Mouse (Mus musculus) liver, embryonic 14.5 days (tissue): ENCODE results near the gene Scmh1. TPM values are rescaled to one million over a fixed set of nuclear protein-coding genes. Genes with fewer than 3 reads are reported as not detected.

Experiments
- ATAC-seq: fragments of 200-750 bp; cut with Nextera tagmentation; 2 replicates; pipeline ENCODE4 v1.8.0; 2017; ENCODE audit warnings: moderate number of reproducible peaks, mild to moderate bottlenecking, moderate library complexity; ENCODE audit not compliant: insufficient read depth
- DNase-seq, 3 experiments: peaks; one replicate each; pipeline ENCODE4 v3.0.0-alpha.2; 2012 to 2013; ENCODE audit warnings: low read depth in 3 of 3, low spot score in 3 of 3
- H3K27ac ChIP-seq: fragments of 300-500 bp; sonication (generic); 2 replicates; pipeline ENCODE4 v1.5.1; 2014; ENCODE audit warnings: moderate library complexity, mild to moderate bottlenecking, control low read depth, inconsistent platforms
- H3K27me3 ChIP-seq: fragments of 300-500 bp; sonication (generic); 2 replicates; pipeline ENCODE4 v1.6.1; 2014; ENCODE audit warnings: mild to moderate bottlenecking, low read length, moderate library complexity; ENCODE audit not compliant: control insufficient read depth, insufficient read depth
- H3K36me3 ChIP-seq: fragments of 300-500 bp; sonication (generic); replicated peaks from 2 replicates; pipeline ENCODE4 v1.6.1; 2014; ENCODE audit warnings: low read depth; ENCODE audit not compliant: control insufficient read depth, insufficient read depth
- H3K4me1 ChIP-seq, 2 experiments: fragments of 200-500 bp in 1 of 2; fragments of 300-500 bp in 1 of 2; sonication (generic) in 1 of 2; replicated peaks; 2 replicates each; pipeline ENCODE4 v1.6.1; 2012 to 2014; ENCODE audit warnings: antibody characterized with exemption in 1 of 2, inconsistent platforms in 1 of 2, low read length in 1 of 2; ENCODE audit not compliant: control insufficient read depth in 2 of 2, insufficient read depth in 2 of 2
- H3K4me2 ChIP-seq: fragments of 300-500 bp; sonication (generic); 2 replicates; pipeline ENCODE4 v1.6.1; 2014; ENCODE audit warnings: low read depth, mild to moderate bottlenecking, control low read depth, moderate library complexity
- H3K4me3 ChIP-seq, 2 experiments: fragments of 200-500 bp in 1 of 2; fragments of 300-500 bp in 1 of 2; sonication (generic) in 1 of 2; 2 replicates each; pipeline ENCODE4 v1.5.1; 2012 to 2014; ENCODE audit warnings: low read depth in 2 of 2, low read length in 2 of 2, mild to moderate bottlenecking in 2 of 2, control low read depth in 1 of 2, inconsistent platforms in 1 of 2, moderate library complexity in 1 of 2; ENCODE audit not compliant: insufficient read depth in 1 of 2
- H3K9ac ChIP-seq: fragments of 300-500 bp; sonication (generic); replicated peaks from 2 replicates; pipeline ENCODE4 v1.6.1; 2014; ENCODE audit warnings: mild to moderate bottlenecking, control low read depth, moderate library complexity
- H3K9me3 ChIP-seq: fragments of 300-500 bp; sonication (generic); 2 replicates; pipeline ENCODE4 v1.6.1; 2016; ENCODE audit warnings: low read length, mixed read lengths; ENCODE audit not compliant: control insufficient read depth
- CTCF ChIP-seq: IDR thresholded peaks from 2 replicates; pipeline ENCODE4 v1.5.1; 2016; ENCODE audit warnings: antibody characterized with exemption, low read depth, control low read depth
- EP300 ChIP-seq: IDR thresholded peaks from 2 replicates; pipeline ENCODE4 v1.6.1; 2016; ENCODE audit warnings: antibody characterized with exemption, low read depth
- WGBS: fragments of 180-500 bp; shearing (Covaris S2); extraction: QIAGEN DNeasy Blood & Tissue Kit; methylation state at CpG from one replicate; pipeline ENCODE4 v1.1.7; 2014; ENCODE audit not compliant: insufficient replicate concordance; 5-methylcytosine and 5-hydroxymethylcytosine counted together
- polyA plus RNA-seq, 2 experiments: library from polyadenylated mRNA; depleted of rRNA in 1 of 2; stranded (reverse) in 1 of 2; unstranded in 1 of 2; fragments of >200 nt; fragmentation: Nextera tagmentation in 1 of 2; extraction: Ambion mirVana in 1 of 2; gene quantifications; 2 replicates each; pipeline versions ENCODE4 v1.2.1 to v1.2.3; 2012 to 2014

Scmh1 gene
- polyA plus RNA-seq (2012; rRNA removed): 11.0 and 12.5 TPM in 2 replicates
- polyA plus RNA-seq (2014; fragmentation: Nextera tagmentation; extraction: Ambion mirVana): 12.3 and 14.2 TPM in 2 replicates

- H3K4me2 ChIP-seq: peak within 1 kb of the TSS; percentile 78
- no peaks in the 10 kb centered on the region for H3K27me3 ChIP-seq
- H3K4me3 ChIP-seq: peak within 1 kb of the TSS; percentile 86 to 96
- under 1% methylated on average over 83 of the region's 102 CpGs for WGBS
- no peaks in the 10 kb centered on the region for H3K9me3 ChIP-seq
- peak within 1 kb of the TSS; percentile 93 for H3K9ac ChIP-seq
- TF ChIP-seq EP300: no peak
- TF ChIP-seq CTCF: no peak
- peak in 1 of 3 experiments; percentile 31 for DNase-seq
- peak within 1 kb of the TSS; percentile 43 for H3K27ac ChIP-seq
- no peaks in the 10 kb centered on the region for H3K36me3 ChIP-seq
- H3K4me1 ChIP-seq: peaks cover 25 to 34% of the 10 kb centered on the region in 2 experiments
- peak; percentile 76 for ATAC-seq
These were observed at the start of gene Scmh1 for GRCm38 (mm10) chr4:120405144-120405805. Gene Scmh1, plus strand, starts transcription at chr4:120405281.

GRCm38 (mm10) chr4:120360011-120360521 is 45.0 kb upstream of the Scmh1 start:
- Histone ChIP-seq H3K27ac (no peak overlapping the region), H3K4me3 (no peak overlapping the region), H3K27me3 (no peaks in the 10 kb centered on the region; the same call in 1 of the 2 replicates), H3K9ac (no peak overlapping the region), H3K4me1 (no peaks in the 10 kb centered on the region), H3K36me3 (no peaks in the 10 kb centered on the region), H3K9me3 (no peaks in the 10 kb centered on the region), H3K4me2 (no peak overlapping the region)
- WGBS: 16% methylated on average over 8 of the region's 8 CpGs
- ATAC-seq (no peak), DNase-seq (no peak)
- TF ChIP-seq EP300 (no peak), CTCF (no peak)

GRCm38 (mm10) chr4:120364729-120365128 is 40.4 kb upstream of the Scmh1 start:
- TF ChIP-seq CTCF (no peak), EP300 (no peak)
- DNase-seq (no peak), ATAC-seq (no peak)
- Histone ChIP-seq H3K27me3 (no peaks in the 10 kb centered on the region; the same call in 1 of the 2 replicates), H3K9ac (no peak overlapping the region), H3K4me2 (no peak overlapping the region), H3K36me3 (no peaks in the 10 kb centered on the region), H3K4me3 (no peak overlapping the region), H3K9me3 (no peaks in the 10 kb centered on the region), H3K4me1 (no peaks in the 10 kb centered on the region), H3K27ac (no peak overlapping the region)
- 6% methylated on average over 3 of the region's 3 CpGs for WGBS

- Histone ChIP-seq H3K9me3 (no peaks in the 10 kb centered on the region), H3K4me1 (no peaks in the 10 kb centered on the region), H3K4me3 (no peak overlapping the region), H3K27me3 (no peaks in the 10 kb centered on the region; the same call in 1 of the 2 replicates), H3K9ac (no peak overlapping the region), H3K36me3 (no peaks in the 10 kb centered on the region), H3K27ac (no peak overlapping the region), H3K4me2 (no peak overlapping the region)
- no peak for ATAC-seq
- DNase-seq: no peak
- no peak for TF ChIP-seq CTCF
- TF ChIP-seq EP300: no peak
- 28% methylated on average over 5 of the region's 5 CpGs for WGBS
These were observed 39.6 kb upstream of the Scmh1 start for GRCm38 (mm10) chr4:120365456-120365855.

- Histone ChIP-seq H3K9me3 (no peaks in the 10 kb centered on the region), H3K9ac (no peak overlapping the region), H3K4me3 (no peak overlapping the region), H3K27me3 (no peaks in the 10 kb centered on the region), H3K4me1 (no peaks in the 10 kb centered on the region), H3K36me3 (no peaks in the 10 kb centered on the region), H3K27ac (no peak overlapping the region), H3K4me2 (no peak overlapping the region)
- WGBS: 49% methylated on average over 2 of the region's 2 CpGs
- DNase-seq (no peak), ATAC-seq (no peak)
- TF ChIP-seq EP300 (no peak), CTCF (no peak)
These were observed 37.0 kb upstream of the Scmh1 start for GRCm38 (mm10) chr4:120368031-120368430.
